Mouse (Mus musculus): ENCODE results near the gene Ptpru. TPM values are rescaled to one million over a fixed set of nuclear protein-coding genes. Genes with fewer than 3 reads are reported as not detected.

The Ptpru gene
- polyA plus RNA-seq, 1 experiment from 2014 or later, result 19.8 TPM

DNA sequence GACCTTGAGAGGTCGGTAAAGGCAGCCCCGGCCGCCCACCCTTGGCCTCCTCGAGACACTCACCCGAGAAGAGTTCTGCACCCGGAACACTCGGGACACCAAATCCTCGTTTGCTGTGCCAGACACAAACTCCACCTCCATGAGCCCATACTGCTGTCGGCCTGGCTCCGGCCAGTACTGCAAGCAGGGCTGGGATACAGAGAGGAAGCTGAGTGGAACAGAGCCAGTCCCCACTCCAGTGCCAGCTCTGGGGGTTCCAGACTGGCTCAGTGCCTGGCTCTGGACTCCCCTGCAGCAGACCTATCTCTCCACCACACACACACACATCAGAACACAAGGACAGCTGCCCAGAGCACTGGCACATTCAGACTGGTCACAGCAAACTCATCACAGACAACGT lies 66.7 kb downstream of the Ptpru start:
- no peaks in the 10 kb centered on the region for H3K27me3 ChIP-seq (ENCODE audit: control insufficient read depth, insufficient read depth, low read length)
- H3K4me1 ChIP-seq (replicated peaks; ENCODE audit: control insufficient read depth, insufficient read depth, low read length), result no peaks in the 10 kb centered on the region
- no peaks in the 10 kb centered on the region for H3K9me3 ChIP-seq (ENCODE audit: control insufficient read depth, low read length)
- H3K4me3 ChIP-seq (replicated peaks; ENCODE audit: low read length), result no peak overlapping the region
- no peak overlapping the region for H3K9ac ChIP-seq
- no peak for DNase-seq (ENCODE audit: low spot score)
- no peak overlapping the region for H3K4me2 ChIP-seq (replicated peaks)
- 82% methylated on average over 11 of the region's 11 CpGs for WGBS
- H3K36me3 ChIP-seq (replicated peaks; ENCODE audit: control insufficient read depth, insufficient read depth), result peaks cover 3% of the 10 kb centered on the region; the same call in 1 of the 2 replicates
- ATAC-seq (ENCODE audit: low FRiP score), result no peak
- no peak overlapping the region for H3K27ac ChIP-seq

DNA sequence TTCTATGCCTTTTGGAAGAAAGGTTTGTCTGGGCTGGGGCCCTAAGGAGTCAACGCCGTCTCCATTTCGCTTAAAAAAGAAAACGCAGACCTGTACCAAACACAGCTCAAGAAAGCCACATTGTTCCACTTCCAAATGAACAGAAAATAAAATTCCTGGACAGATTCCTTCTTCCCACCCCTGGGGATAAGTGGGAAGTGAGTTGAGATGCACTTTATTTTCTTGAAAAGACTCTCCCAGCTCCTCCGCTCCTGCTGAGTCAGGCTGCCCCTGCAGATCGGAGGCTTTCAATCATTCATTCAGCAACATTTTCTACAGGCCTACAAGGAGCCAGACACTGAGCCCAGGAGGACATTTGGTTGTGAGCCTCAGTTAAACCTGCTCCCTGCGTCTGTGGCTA lies 74.2 kb downstream of the Ptpru start:
- 90% methylated on average over 7 of the region's 7 CpGs for WGBS
- Histone ChIP-seq H3K9me3 (ENCODE audit: control insufficient read depth, low read length) (no peaks in the 10 kb centered on the region), H3K27ac (no peak overlapping the region), H3K9ac (no peak overlapping the region), H3K4me2 (replicated peaks) (no peak overlapping the region), H3K36me3 (replicated peaks; ENCODE audit: control insufficient read depth, insufficient read depth) (no peaks in the 10 kb centered on the region), H3K27me3 (ENCODE audit: control insufficient read depth, insufficient read depth, low read length) (no peaks in the 10 kb centered on the region), H3K4me3 (replicated peaks; ENCODE audit: low read length) (no peak overlapping the region), H3K4me1 (replicated peaks; ENCODE audit: control insufficient read depth, insufficient read depth, low read length) (no peaks in the 10 kb centered on the region)
- DNase-seq (ENCODE audit: low spot score) (no peak), ATAC-seq (ENCODE audit: low FRiP score) (no peak)

DNA sequence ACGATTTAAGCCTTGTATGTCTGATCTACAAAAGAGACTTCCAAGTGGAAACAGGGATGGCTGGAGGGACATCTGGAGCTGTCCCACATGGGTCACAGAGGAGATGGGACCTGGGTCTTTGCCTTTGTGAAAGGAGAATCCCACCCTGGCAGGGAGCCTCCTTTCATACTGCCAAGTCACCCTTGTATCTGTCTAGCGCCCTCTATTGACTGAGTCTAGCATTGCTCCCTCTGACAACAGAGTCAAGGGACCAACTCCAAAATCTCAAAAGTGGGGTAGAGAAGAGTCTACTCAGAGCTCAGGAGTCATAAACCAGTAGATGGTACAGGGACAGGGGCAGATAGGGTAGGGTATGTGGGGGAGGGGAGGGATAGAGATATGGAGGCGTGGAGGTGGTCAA lies 74.6 kb downstream of the Ptpru start:
- Histone ChIP-seq H3K4me1 (replicated peaks; ENCODE audit: control insufficient read depth, insufficient read depth, low read length) (no peaks in the 10 kb centered on the region), H3K9me3 (ENCODE audit: control insufficient read depth, low read length) (no peaks in the 10 kb centered on the region), H3K27me3 (ENCODE audit: control insufficient read depth, insufficient read depth, low read length) (no peaks in the 10 kb centered on the region), H3K9ac (no peak overlapping the region), H3K36me3 (replicated peaks; ENCODE audit: control insufficient read depth, insufficient read depth) (no peaks in the 10 kb centered on the region), H3K4me3 (replicated peaks; ENCODE audit: low read length) (no peak overlapping the region), H3K27ac (no peak overlapping the region), H3K4me2 (replicated peaks) (no peak overlapping the region)
- ATAC-seq (ENCODE audit: low FRiP score), result no peak
- WGBS, result 71% methylated on average over 3 of the region's 3 CpGs
- DNase-seq (ENCODE audit: low spot score), result no peak

DNA sequence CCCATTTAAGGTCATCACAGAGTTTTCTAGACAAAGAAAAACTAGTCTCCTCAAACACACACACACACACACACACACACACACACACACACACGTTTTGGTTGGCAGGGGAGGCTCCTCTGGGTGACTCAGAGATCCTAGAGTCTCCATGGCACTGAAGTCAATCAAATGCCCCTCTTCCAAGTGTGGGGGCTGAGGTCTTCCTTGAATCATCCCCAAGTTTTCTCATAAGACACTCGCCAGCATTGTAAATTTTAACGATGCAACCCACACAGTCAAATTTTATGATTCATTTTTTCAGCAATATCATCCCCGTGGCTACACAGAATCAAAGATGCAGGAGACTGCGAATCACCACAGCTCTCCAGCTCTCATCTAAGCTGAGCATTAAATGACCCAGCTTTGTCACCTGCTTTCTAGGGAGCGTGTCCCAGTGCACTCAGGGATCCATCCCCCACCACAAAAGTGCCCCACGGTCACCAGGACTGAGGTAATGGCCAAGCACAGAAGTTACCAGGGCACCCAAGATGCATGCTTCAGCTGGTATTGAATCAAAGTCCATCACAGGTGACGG lies 75.8 kb downstream of the Ptpru start:
- no peaks in the 10 kb centered on the region for H3K9me3 ChIP-seq (ENCODE audit: control insufficient read depth, low read length)
- no peaks in the 10 kb centered on the region for H3K27me3 ChIP-seq (ENCODE audit: control insufficient read depth, insufficient read depth, low read length)
- no peak overlapping the region for H3K27ac ChIP-seq
- no peak overlapping the region for H3K9ac ChIP-seq
- DNase-seq (ENCODE audit: low spot score) (no peak), ATAC-seq (ENCODE audit: low FRiP score) (no peak)
- no peaks in the 10 kb centered on the region for H3K36me3 ChIP-seq (replicated peaks; ENCODE audit: control insufficient read depth, insufficient read depth)
- no peak overlapping the region for H3K4me2 ChIP-seq (replicated peaks)
- no peaks in the 10 kb centered on the region for H3K4me1 ChIP-seq (replicated peaks; ENCODE audit: control insufficient read depth, insufficient read depth, low read length)
- WGBS, result 77% methylated on average over 8 of the region's 8 CpGs
- no peak overlapping the region for H3K4me3 ChIP-seq (replicated peaks; ENCODE audit: low read length)

DNA sequence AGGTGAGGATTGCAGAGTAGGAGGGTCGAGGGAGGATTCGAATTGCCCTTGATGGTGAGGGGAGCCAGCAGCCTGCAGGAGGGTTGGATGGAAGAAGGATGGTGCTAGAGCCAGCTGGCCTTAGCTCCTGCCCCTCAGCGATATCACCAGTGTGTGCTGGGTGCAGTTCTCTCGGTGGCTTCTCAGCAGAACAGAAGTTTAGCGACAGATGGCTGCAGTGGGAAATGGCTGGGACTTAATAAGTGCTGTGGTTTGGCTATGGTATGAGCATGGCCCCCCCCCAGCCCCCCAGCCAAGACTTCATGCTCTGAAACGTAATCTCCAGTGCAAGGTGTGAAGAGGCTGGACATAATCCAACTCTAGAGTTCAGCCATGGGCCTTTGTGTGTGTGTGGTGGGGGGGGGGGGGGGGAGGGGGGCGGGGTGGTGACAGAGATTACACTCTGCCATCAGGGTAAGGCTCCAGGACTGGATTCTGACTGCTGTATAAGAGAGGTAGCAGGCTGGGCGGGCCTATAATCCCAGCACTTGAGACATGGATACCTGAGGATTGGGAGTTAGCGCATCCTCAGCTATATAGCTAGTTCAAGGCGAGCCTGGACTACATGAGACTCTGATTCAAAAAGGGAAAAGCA lies 85.8 kb downstream of the Ptpru start:
- no peaks in the 10 kb centered on the region for H3K4me1 ChIP-seq (replicated peaks; ENCODE audit: control insufficient read depth, insufficient read depth, low read length)

DNA sequence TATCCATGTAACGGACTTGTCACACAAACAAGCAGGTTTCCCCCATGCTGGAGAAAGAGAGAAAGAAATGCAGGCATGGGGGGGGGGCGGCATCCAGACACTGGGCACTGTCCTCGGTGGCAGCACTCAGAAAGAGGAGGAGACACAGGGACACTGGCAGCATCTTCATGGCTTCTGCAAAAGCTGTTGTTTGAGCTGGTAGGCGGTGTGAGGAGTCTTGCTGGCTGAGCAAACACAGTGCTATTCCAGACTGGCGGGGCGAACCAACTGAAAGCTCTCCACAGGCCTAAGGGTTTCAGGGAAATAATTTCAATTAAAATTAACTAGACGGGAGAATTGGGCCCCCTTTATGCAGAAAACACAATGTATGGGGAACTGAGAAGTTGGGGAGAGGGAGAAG lies 86.5 kb downstream of the Ptpru start:
- Histone ChIP-seq H3K9ac (no peak overlapping the region), H3K4me2 (replicated peaks) (no peak overlapping the region), H3K4me1 (replicated peaks; ENCODE audit: control insufficient read depth, insufficient read depth, low read length) (no peaks in the 10 kb centered on the region), H3K36me3 (replicated peaks; ENCODE audit: control insufficient read depth, insufficient read depth) (no peaks in the 10 kb centered on the region), H3K27ac (no peak overlapping the region), H3K27me3 (ENCODE audit: control insufficient read depth, insufficient read depth, low read length) (no peaks in the 10 kb centered on the region), H3K4me3 (replicated peaks; ENCODE audit: low read length) (no peak overlapping the region), H3K9me3 (ENCODE audit: control insufficient read depth, low read length) (no peaks in the 10 kb centered on the region)
- ATAC-seq (ENCODE audit: low FRiP score), result no peak
- WGBS, result 50% methylated on average over 7 of the region's 7 CpGs
- no peak for DNase-seq (ENCODE audit: low spot score)

More for the DNA sequence above, 85.8 kb downstream of the Ptpru start:
- no peaks in the 10 kb centered on the region for H3K9me3 ChIP-seq (ENCODE audit: control insufficient read depth, low read length)
- ATAC-seq (ENCODE audit: low FRiP score) (no peak), DNase-seq (ENCODE audit: low spot score) (no peak)
- H3K4me2 ChIP-seq (replicated peaks), result no peak overlapping the region
- no peak overlapping the region for H3K27ac ChIP-seq
- no peak overlapping the region for H3K4me3 ChIP-seq (replicated peaks; ENCODE audit: low read length)
- H3K36me3 ChIP-seq (replicated peaks; ENCODE audit: control insufficient read depth, insufficient read depth), result no peaks in the 10 kb centered on the region
- 65% methylated on average over 10 of the region's 10 CpGs for WGBS
- H3K27me3 ChIP-seq (ENCODE audit: control insufficient read depth, insufficient read depth, low read length), result no peaks in the 10 kb centered on the region
- no peak overlapping the region for H3K9ac ChIP-seq

DNA sequence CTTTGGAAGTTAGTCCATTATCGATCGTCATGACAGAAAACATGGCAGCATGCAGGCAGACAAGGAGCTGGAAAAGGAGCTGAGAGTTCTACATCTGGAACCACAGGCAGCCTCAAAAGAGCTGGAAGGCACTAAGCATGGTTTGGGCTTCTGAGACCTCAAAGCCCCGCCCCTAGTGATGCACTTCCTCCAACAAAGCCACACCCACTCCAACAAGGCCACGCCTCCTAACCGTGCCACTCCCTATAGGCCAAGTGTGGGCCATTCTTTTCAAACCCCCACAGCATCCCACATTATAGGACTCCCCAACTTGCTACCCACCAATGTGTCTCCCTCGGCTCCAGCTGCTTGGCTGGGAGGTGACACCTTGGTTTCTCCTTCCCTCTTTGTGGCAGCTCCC lies 88.3 kb downstream of the Ptpru start:
- Histone ChIP-seq H3K27ac (no peak overlapping the region), H3K27me3 (ENCODE audit: control insufficient read depth, insufficient read depth, low read length) (no peaks in the 10 kb centered on the region), H3K9me3 (ENCODE audit: control insufficient read depth, low read length) (no peaks in the 10 kb centered on the region), H3K36me3 (replicated peaks; ENCODE audit: control insufficient read depth, insufficient read depth) (no peaks in the 10 kb centered on the region), H3K4me1 (replicated peaks; ENCODE audit: control insufficient read depth, insufficient read depth, low read length) (no peaks in the 10 kb centered on the region), H3K9ac (no peak overlapping the region), H3K4me2 (replicated peaks) (no peak overlapping the region), H3K4me3 (replicated peaks; ENCODE audit: low read length) (no peak overlapping the region)
- DNase-seq (ENCODE audit: low spot score) (no peak), ATAC-seq (ENCODE audit: low FRiP score) (no peak)
- WGBS, result 91% methylated on average over 6 of the region's 6 CpGs

DNA sequence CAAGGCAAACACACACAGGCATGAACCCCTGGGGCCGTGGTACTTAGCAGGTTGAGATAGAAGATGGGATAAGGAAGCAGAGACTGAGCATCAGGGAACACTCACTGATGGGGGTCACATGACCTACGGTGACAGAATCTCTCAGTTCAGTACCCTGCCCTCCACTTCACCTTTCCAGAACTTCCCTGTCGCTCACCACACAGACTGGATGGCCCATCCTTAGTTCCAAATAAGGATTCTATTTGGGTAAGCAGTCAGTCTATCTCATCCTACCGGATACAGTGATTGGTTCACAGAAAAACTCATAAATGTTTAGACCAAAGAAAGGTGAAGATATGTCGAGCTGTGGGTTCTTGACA lies 93.4 kb downstream of the Ptpru start:
- Histone ChIP-seq H3K9ac (no peak overlapping the region), H3K27me3 (ENCODE audit: control insufficient read depth, insufficient read depth, low read length) (no peaks in the 10 kb centered on the region), H3K9me3 (ENCODE audit: control insufficient read depth, low read length) (no peaks in the 10 kb centered on the region), H3K36me3 (replicated peaks; ENCODE audit: control insufficient read depth, insufficient read depth) (no peaks in the 10 kb centered on the region), H3K4me2 (replicated peaks) (no peak overlapping the region), H3K4me1 (replicated peaks; ENCODE audit: control insufficient read depth, insufficient read depth, low read length) (no peaks in the 10 kb centered on the region), H3K27ac (0 out of 2 replicates have a peak overlapping the region, but pooled peaks have one; percentile 20), H3K4me3 (replicated peaks; ENCODE audit: low read length) (no peak overlapping the region)
- DNase-seq (ENCODE audit: low spot score) (no peak), ATAC-seq (ENCODE audit: low FRiP score) (no peak)
- 90% methylated on average over 5 of the region's 5 CpGs for WGBS

DNA sequence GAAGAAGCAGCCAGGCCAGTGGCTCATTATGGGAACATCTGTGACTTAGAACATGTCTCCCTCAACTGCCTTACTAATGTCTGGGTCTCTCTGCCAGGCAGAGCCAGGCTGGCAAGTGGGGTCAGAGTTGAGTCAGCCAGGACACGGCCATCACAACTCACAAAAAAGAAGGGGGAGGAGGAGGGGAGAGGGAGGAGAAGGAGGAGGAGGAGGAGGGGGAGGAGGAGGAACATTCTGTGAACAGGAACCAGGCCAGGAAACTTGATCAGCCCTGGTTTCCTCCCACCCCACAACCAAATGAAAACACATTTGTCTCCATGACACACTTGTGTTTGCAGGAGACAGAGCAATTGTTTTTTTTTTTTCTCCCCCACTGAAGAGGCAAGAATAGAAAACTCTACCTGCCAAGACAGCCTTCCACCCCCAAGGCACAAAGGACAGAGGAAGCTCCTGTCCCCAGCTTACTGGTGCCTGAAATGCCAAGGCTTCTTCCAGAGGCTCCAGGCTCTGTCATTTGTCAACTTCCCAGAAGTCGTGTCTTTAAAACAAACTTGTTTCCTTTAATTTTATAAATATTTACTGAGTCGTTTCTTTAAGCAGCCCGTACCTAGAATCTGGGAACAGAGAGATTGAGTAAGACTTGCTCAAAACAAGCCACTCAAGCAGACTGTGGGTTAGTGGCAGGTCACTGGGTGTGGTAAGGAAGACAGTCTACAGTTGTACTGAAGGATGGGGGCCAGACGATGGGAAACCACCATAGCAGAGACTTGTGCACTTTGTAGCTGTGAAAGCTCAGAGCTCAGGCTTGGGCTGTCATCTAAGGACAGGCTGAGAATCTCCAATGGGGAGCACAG lies 94.0 kb downstream of the Ptpru start:
- H3K27ac ChIP-seq, result 0 out of 2 replicates have a peak overlapping the region, but pooled peaks have one; percentile 20
- H3K4me2 ChIP-seq (replicated peaks), result no peak overlapping the region
- no peaks in the 10 kb centered on the region for H3K27me3 ChIP-seq (ENCODE audit: control insufficient read depth, insufficient read depth, low read length)
- no peaks in the 10 kb centered on the region for H3K36me3 ChIP-seq (replicated peaks; ENCODE audit: control insufficient read depth, insufficient read depth)
- H3K9me3 ChIP-seq (ENCODE audit: control insufficient read depth, low read length), result no peaks in the 10 kb centered on the region
- H3K9ac ChIP-seq, result no peak overlapping the region
- DNase-seq (ENCODE audit: low spot score), result no peak
- H3K4me3 ChIP-seq (replicated peaks; ENCODE audit: low read length), result no peak overlapping the region
- 50% methylated on average over 5 of the region's 5 CpGs for WGBS
- no peaks in the 10 kb centered on the region for H3K4me1 ChIP-seq (replicated peaks; ENCODE audit: control insufficient read depth, insufficient read depth, low read length)
- ATAC-seq (ENCODE audit: low FRiP score), result no peak

Measured in hindbrain, embryonic 14.5 days (tissue).